Mouse (Mus musculus): ENCODE measurements around the gene Il3ra. TPM values are rescaled to one million over a fixed set of nuclear protein-coding genes. Genes with fewer than 3 reads are reported as not detected.

The Il3ra gene
- polyA plus RNA-seq, 1 experiment, result 82.3 TPM

- Histone ChIP-seq H3K4me1 (ENCODE audit: control insufficient read depth, insufficient read depth, low read length) (no peaks in the 10 kb centered on the region), H3K4me3 (replicated peaks; ENCODE audit: control insufficient read depth, low read depth, low read length) (no peak overlapping the region), H3K27ac (ENCODE audit: control insufficient read depth, insufficient read depth, low read depth, low read length, poor library complexity) (no peak overlapping the region)
- no peak for TF ChIP-seq CTCF (IDR thresholded peaks at IDR 0.05; ENCODE audit: control insufficient read depth, insufficient read depth, low read length)
- TF ChIP-seq POLR2A (IDR thresholded peaks at IDR 0.05; ENCODE audit: borderline replicate concordance, control insufficient read depth, low read depth, low read length), result no peak
- 90% methylated on average over 14 of the region's 14 CpGs for WGBS
Observed at GRCm38 (mm10) chr14:14347836-14348621, 2.0 kb downstream of the Il3ra start.

- TF ChIP-seq CTCF (IDR thresholded peaks at IDR 0.05; ENCODE audit: control insufficient read depth, insufficient read depth, low read length) (no peak), POLR2A (IDR thresholded peaks at IDR 0.05; ENCODE audit: borderline replicate concordance, control insufficient read depth, low read depth, low read length) (no peak)
- H3K27ac ChIP-seq (ENCODE audit: control insufficient read depth, insufficient read depth, low read depth, low read length, poor library complexity), result no peak overlapping the region
- no peak overlapping the region for H3K4me3 ChIP-seq (replicated peaks; ENCODE audit: control insufficient read depth, low read depth, low read length)
- no peaks in the 10 kb centered on the region for H3K4me1 ChIP-seq (ENCODE audit: control insufficient read depth, insufficient read depth, low read length)
- WGBS, result 93% methylated on average over 26 of the region's 26 CpGs
Observed at GRCm38 (mm10) chr14:14348674-14349401, 2.8 kb downstream of the Il3ra start.

- TF ChIP-seq CTCF (IDR thresholded peaks at IDR 0.05; ENCODE audit: control insufficient read depth, insufficient read depth, low read length) (no peak), POLR2A (IDR thresholded peaks at IDR 0.05; ENCODE audit: borderline replicate concordance, control insufficient read depth, low read depth, low read length) (no peak; the same call in 1 of the 2 replicates)
- H3K27ac ChIP-seq (ENCODE audit: control insufficient read depth, insufficient read depth, low read depth, low read length, poor library complexity), result no peak overlapping the region
- WGBS, result 92% methylated on average over 20 of the region's 20 CpGs
- H3K4me3 ChIP-seq (replicated peaks; ENCODE audit: control insufficient read depth, low read depth, low read length), result no peak overlapping the region
- H3K4me1 ChIP-seq (ENCODE audit: control insufficient read depth, insufficient read depth, low read length), result no peaks in the 10 kb centered on the region
Observed at GRCm38 (mm10) chr14:14349485-14350262, 3.6 kb downstream of the Il3ra start.

GRCm38 (mm10) chr14:14350263-14351147 is 4.4 kb downstream of the Il3ra start:
- Histone ChIP-seq H3K27ac (ENCODE audit: control insufficient read depth, insufficient read depth, low read depth, low read length, poor library complexity) (no peak overlapping the region), H3K4me3 (replicated peaks; ENCODE audit: control insufficient read depth, low read depth, low read length) (no peak overlapping the region), H3K4me1 (ENCODE audit: control insufficient read depth, insufficient read depth, low read length) (no peaks in the 10 kb centered on the region; the same call in 1 of the 2 replicates)
- 94% methylated on average over 29 of the region's 29 CpGs for WGBS
- TF ChIP-seq POLR2A (IDR thresholded peaks at IDR 0.05; ENCODE audit: borderline replicate concordance, control insufficient read depth, low read depth, low read length) (no peak; the same call in 1 of the 2 replicates), CTCF (IDR thresholded peaks at IDR 0.05; ENCODE audit: control insufficient read depth, insufficient read depth, low read length) (no peak)

DNA sequence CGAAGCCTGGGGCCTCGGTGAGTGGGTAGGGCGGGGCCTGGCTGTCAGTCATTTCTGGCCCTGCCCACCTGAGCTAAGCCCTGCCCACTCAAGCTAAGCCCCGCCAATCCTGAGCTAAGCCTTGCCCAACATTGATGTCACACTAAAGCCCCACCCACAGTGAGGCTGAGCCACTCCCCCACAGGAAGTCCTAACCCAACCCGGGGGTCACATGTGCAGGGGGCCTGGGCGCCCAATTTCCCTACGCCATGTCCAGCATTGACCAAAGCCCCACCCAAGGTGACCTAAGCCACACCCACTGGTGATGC is 5.0 kb downstream of the Il3ra start:
- Histone ChIP-seq H3K27ac (ENCODE audit: control insufficient read depth, insufficient read depth, low read depth, low read length, poor library complexity) (no peak overlapping the region), H3K4me3 (replicated peaks; ENCODE audit: control insufficient read depth, low read depth, low read length) (no peak overlapping the region), H3K4me1 (ENCODE audit: control insufficient read depth, insufficient read depth, low read length) (no peaks in the 10 kb centered on the region; the same call in 1 of the 2 replicates)
- TF ChIP-seq POLR2A (IDR thresholded peaks at IDR 0.05; ENCODE audit: borderline replicate concordance, control insufficient read depth, low read depth, low read length) (no peak), CTCF (IDR thresholded peaks at IDR 0.05; ENCODE audit: control insufficient read depth, insufficient read depth, low read length) (no peak)
- 93% methylated on average over 7 of the region's 7 CpGs for WGBS

DNA sequence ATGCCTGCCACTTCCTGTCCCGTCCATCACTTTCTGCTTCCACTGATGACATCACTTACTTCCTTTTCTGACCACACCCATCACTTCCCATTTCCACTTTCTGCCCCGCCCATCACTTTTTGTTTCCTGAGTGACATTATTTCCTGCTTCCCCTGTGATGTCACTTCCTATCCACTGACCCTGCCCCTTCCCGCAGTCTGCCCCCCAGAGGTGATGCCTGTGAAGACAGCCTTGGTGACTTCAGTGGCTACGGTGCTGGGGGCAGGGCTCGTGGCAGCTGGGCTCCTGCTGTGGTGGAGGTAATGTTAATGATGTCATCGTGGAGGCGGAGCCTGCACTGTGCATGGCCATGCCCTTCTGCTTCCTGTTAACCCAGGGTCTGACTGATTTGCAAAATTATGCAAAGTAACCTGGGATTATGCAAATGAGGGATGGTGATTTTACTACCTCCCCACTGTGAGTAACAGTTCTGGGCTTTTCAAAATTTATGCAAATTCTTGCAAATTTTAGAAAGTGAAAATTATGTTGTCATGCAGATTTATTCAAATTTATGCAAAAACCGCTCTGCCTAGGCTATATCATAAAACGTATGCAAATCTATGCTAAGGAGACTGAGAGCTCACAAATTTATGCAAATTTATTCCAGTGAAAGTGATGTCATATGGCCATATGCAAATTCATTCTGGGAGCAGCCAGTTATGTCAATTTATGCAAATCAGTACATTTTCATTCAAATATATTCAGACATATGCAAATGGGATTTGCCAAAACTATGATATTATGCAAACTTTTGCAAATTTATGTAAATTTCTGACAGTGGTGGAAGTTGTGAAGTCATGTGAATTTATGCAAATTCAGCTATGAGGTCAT is 5.9 kb downstream of the Il3ra start:
- Histone ChIP-seq H3K4me1 (ENCODE audit: control insufficient read depth, insufficient read depth, low read length) (no peaks in the 10 kb centered on the region; the same call in 1 of the 2 replicates), H3K4me3 (replicated peaks; ENCODE audit: control insufficient read depth, low read depth, low read length) (no peak overlapping the region), H3K27ac (ENCODE audit: control insufficient read depth, insufficient read depth, low read depth, low read length, poor library complexity) (no peak overlapping the region)
- TF ChIP-seq POLR2A (IDR thresholded peaks at IDR 0.05; ENCODE audit: borderline replicate concordance, control insufficient read depth, low read depth, low read length) (no peak), CTCF (IDR thresholded peaks at IDR 0.05; ENCODE audit: control insufficient read depth, insufficient read depth, low read length) (no peak)
- 88% methylated on average over 9 of the region's 9 CpGs for WGBS

- TF ChIP-seq POLR2A (IDR thresholded peaks at IDR 0.05; ENCODE audit: borderline replicate concordance, control insufficient read depth, low read depth, low read length) (no peak), CTCF (IDR thresholded peaks at IDR 0.05; ENCODE audit: control insufficient read depth, insufficient read depth, low read length) (no peak)
- H3K27ac ChIP-seq (ENCODE audit: control insufficient read depth, insufficient read depth, low read depth, low read length, poor library complexity), result no peak overlapping the region
- 85% methylated on average over 6 of the region's 6 CpGs for WGBS
- H3K4me1 ChIP-seq (ENCODE audit: control insufficient read depth, insufficient read depth, low read length), result no peaks in the 10 kb centered on the region; the same call in 1 of the 2 replicates
- no peak overlapping the region for H3K4me3 ChIP-seq (replicated peaks; ENCODE audit: control insufficient read depth, low read depth, low read length)
Observed at GRCm38 (mm10) chr14:14352606-14353005, 6.5 kb downstream of the Il3ra start.
